Mouse (Mus musculus) intestine, embryonic 16.5 days (tissue): ENCODE measurements at regions not wholly inside any gene's neighbourhood (a gene's known extent, or its start where the extent isn't known, plus 50 kb on each side); places are given as distances from the start of the nearest gene placed in this dataset.

Experiments used
- ATAC-seq: fragments of 200-750 bp; cut with Nextera tagmentation; 2 replicates; pipeline ENCODE4 v1.8.0; 2017; ENCODE audit warnings: moderate TSS enrichment, moderate library complexity
- H3K27ac ChIP-seq: fragments of 300-500 bp; sonication (generic); 2 replicates; pipeline ENCODE4 v1.5.1; 2014; ENCODE audit warnings: mild to moderate bottlenecking, low read length
- H3K27me3 ChIP-seq: fragments of 300-500 bp; sonication (generic); replicated peaks from 2 replicates; pipeline ENCODE4 v1.6.1; 2014; ENCODE audit warnings: low read length, control low read depth, mixed read lengths; ENCODE audit not compliant: control insufficient read depth, insufficient read depth
- H3K36me3 ChIP-seq: fragments of 300-500 bp; sonication (generic); 2 replicates; pipeline ENCODE4 v1.6.1; 2014; ENCODE audit warnings: low read length, control low read depth; ENCODE audit not compliant: control insufficient read depth, insufficient read depth
- H3K4me1 ChIP-seq: fragments of 300-500 bp; sonication (generic); 2 replicates; pipeline ENCODE4 v1.6.1; 2014; ENCODE audit warnings: low read length, control low read depth, mixed read lengths; ENCODE audit not compliant: control insufficient read depth, insufficient read depth
- H3K4me2 ChIP-seq: fragments of 300-500 bp; sonication (generic); 2 replicates; pipeline ENCODE4 v1.6.1; 2014; ENCODE audit warnings: low read depth, low read length, control low read depth
- H3K4me3 ChIP-seq: fragments of 300-500 bp; sonication (generic); 2 replicates; pipeline ENCODE4 v1.5.1; 2014; ENCODE audit warnings: mild to moderate bottlenecking, low read length
- H3K9ac ChIP-seq: fragments of 300-500 bp; sonication (generic); 2 replicates; pipeline ENCODE4 v1.6.1; 2014; ENCODE audit warnings: low read depth, low read length
- H3K9me3 ChIP-seq: fragments of 300-500 bp; sonication (generic); 2 replicates; pipeline ENCODE4 v1.6.1; 2016; ENCODE audit warnings: low read length, control low read depth; ENCODE audit not compliant: control insufficient read depth
- WGBS: fragments of 180-500 bp; shearing (Covaris S2); extraction: QIAGEN DNeasy Blood & Tissue Kit; methylation state at CpG from one replicate; pipeline ENCODE4 v1.1.7; 2014; 5-methylcytosine and 5-hydroxymethylcytosine counted together

DNA sequence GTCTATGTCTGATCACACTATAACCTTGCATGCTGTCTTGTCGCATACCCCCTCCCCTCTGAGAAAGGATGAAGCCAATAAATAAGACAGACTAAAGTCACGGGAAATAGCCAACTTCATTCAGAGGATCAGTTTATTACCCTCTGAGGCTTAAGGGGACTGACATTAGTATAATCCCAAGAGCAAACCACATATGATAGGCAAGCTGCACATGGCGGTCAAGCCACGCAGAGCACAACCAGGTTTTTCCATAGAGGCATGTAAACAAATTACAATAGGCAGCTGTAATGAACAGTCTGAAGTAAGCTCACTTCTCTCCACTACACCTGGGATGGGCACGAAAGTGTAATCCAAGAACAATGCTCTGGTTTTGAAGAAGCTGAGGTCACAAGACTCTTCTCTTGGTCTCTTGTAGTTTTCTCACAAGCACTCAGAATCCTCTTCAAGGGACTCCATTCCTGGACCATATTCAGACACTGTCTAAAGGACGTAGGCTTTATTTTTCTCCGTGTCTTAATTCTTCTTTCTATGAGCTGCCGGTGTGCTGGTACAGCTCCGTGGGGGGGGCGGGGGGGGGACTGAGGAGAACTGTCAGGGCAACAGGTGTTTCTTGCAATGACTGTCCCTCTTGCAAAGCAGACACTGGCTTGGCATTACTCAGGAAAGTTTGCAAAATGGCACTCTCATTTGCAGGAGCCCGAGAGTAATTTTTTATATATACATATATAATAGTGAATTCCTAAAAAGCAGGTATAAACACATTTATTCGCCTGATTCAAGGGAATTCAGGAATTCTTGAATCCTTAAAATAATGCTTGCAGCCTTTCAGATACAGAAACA is 118.4 kb upstream of the Itga4 start:
- Histone ChIP-seq H3K9me3 (no peaks in the 10 kb centered on the region), H3K36me3 (no peaks in the 10 kb centered on the region), H3K4me2 (no peak overlapping the region), H3K27me3 (no peaks in the 10 kb centered on the region), H3K9ac (no peak overlapping the region), H3K27ac (no peak overlapping the region), H3K4me3 (no peak overlapping the region), H3K4me1 (no peaks in the 10 kb centered on the region)
- 76% methylated on average over 12 of the region's 12 CpGs for WGBS
- ATAC-seq: no peak

- Histone ChIP-seq H3K4me2 (no peak overlapping the region), H3K9me3 (no peaks in the 10 kb centered on the region), H3K27me3 (no peaks in the 10 kb centered on the region), H3K4me1 (no peaks in the 10 kb centered on the region), H3K9ac (no peak overlapping the region), H3K36me3 (no peaks in the 10 kb centered on the region), H3K27ac (no peak overlapping the region), H3K4me3 (no peak overlapping the region)
- ATAC-seq: no peak
- WGBS: 33% methylated on average over 6 of the region's 6 CpGs
Measured at GRCm38 (mm10) chr2:79137694-79138171, 117.5 kb upstream of the Itga4 start.

DNA sequence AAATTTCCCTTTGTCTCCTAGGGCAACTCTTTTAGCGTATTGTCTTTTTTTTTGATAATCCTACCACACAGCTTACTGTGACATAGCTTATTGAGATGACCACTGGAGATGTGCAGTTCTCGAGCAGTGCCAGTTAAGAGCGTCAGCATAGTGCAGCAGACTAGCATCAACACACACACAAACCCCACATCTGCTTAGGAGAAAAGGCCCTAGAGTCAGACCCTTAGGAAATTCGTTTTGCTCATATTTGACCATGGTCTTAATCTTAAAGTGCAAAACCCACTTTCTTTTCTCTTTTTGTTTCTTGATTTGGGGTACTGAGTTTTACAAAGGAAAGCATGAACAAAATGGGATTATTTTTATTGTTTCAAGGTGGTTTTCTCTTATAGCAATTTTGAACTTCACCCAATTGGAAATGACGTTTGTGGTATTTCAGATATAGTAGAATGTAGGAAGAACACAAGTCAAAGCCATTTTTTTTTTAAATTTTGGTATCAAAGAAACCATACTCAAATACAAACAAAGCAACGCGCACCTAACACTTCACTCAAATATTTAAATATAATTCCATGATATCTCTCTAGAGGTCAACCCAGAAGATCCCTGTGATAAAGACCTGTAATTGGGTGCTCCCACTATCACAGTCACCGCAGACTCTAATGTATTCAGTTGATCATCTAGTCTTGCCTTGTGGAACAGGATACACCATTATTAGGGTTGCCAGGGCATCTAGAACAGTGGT is 116.7 kb upstream of the Itga4 start:
- no peaks in the 10 kb centered on the region for H3K36me3 ChIP-seq
- no peaks in the 10 kb centered on the region for H3K27me3 ChIP-seq
- H3K4me3 ChIP-seq: no peak overlapping the region
- no peaks in the 10 kb centered on the region for H3K9me3 ChIP-seq
- no peak overlapping the region for H3K9ac ChIP-seq
- ATAC-seq: no peak
- H3K27ac ChIP-seq: no peak overlapping the region
- H3K4me1 ChIP-seq: no peaks in the 10 kb centered on the region
- no peak overlapping the region for H3K4me2 ChIP-seq
- WGBS: 82% methylated on average over 8 of the region's 8 CpGs

GRCm38 (mm10) chr2:79141961-79142360 is 113.3 kb upstream of the Itga4 start:
- Histone ChIP-seq H3K27me3 (no peaks in the 10 kb centered on the region), H3K4me1 (no peaks in the 10 kb centered on the region), H3K4me3 (no peak overlapping the region), H3K9me3 (no peaks in the 10 kb centered on the region), H3K9ac (no peak overlapping the region), H3K4me2 (no peak overlapping the region), H3K27ac (no peak overlapping the region), H3K36me3 (no peaks in the 10 kb centered on the region)
- peak; percentile 33; the same call in 1 of the 2 replicates for ATAC-seq
- WGBS: 34% methylated on average over 7 of the region's 7 CpGs

DNA sequence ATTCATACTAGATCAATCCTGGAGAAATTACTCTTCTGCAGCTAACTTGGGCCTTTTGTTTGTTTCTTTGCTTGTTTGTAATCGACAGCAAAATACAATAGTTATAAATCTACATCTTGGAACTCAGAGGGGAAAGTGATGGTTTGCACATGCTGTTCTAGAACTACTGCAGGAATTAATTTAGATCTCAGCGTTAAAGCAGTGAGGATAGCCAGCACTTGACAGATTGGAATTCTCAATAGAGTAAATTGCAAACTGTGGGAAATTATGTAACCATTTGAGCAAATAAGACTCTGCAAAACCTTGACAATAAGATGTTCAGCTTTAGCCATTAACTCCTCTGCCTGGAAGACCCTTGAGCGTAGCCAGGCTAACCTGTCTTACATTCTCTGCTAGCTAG is 112.0 kb upstream of the Itga4 start:
- Histone ChIP-seq H3K4me2 (no peak overlapping the region), H3K27me3 (no peaks in the 10 kb centered on the region), H3K27ac (no peak overlapping the region), H3K4me3 (no peak overlapping the region), H3K36me3 (no peaks in the 10 kb centered on the region), H3K9me3 (no peaks in the 10 kb centered on the region), H3K9ac (no peak overlapping the region), H3K4me1 (no peaks in the 10 kb centered on the region)
- no peak for ATAC-seq
- 70% methylated on average over 3 of the region's 3 CpGs for WGBS

DNA sequence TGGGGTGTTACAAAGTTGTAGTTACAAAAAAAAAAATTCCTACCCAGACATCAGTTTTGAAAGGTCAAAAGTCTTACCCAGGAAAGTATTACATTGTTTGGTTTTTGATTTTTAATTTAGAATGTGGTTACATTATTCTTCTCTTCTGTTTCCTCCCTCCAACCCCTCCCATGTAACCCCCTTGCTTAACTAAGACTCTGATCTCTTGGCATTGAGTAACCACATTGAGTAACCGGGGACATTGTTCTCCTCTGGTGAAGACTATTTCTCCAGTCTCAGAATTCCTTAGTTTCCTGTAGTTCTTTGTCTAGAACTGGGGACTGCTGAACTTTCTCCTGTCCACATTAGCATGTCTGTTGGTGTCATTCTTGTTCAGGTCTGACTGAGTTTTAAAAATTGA is 109.3 kb upstream of the Itga4 start:
- no peak for ATAC-seq
- 81% methylated on average over 1 of the region's 1 CpGs for WGBS
- Histone ChIP-seq H3K4me1 (0 out of 2 replicates have a peak, but pooled peaks cover 5% of the 10 kb centered on the region), H3K4me2 (no peak overlapping the region), H3K4me3 (no peak overlapping the region), H3K9me3 (no peaks in the 10 kb centered on the region), H3K9ac (no peak overlapping the region), H3K27ac (no peak overlapping the region), H3K27me3 (no peaks in the 10 kb centered on the region), H3K36me3 (no peaks in the 10 kb centered on the region)

DNA sequence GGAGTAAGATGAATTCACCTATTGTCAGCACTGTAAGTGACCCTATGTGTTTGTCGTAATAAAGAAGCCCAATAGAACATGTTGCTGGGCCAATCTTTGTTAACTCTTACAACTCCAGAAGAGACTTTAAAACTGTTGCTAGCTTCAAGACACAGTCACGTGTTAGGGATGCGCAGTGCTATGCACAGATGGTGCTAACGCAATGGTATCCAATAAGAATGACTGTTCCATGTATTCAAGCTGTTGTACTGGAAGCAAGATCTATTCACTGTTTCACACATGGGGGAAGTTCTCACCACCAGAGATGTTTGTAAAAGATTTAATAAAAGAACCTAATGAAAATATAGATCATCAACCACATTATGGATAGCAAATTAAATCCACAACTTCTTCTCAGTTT is 108.7 kb upstream of the Itga4 start:
- H3K4me3 ChIP-seq: no peak overlapping the region
- H3K27ac ChIP-seq: no peak overlapping the region
- no peak for ATAC-seq
- no peak overlapping the region for H3K4me2 ChIP-seq
- H3K27me3 ChIP-seq: no peaks in the 10 kb centered on the region
- no peak overlapping the region for H3K9ac ChIP-seq
- no peaks in the 10 kb centered on the region for H3K9me3 ChIP-seq
- 92% methylated on average over 4 of the region's 4 CpGs for WGBS
- 0 out of 2 replicates have a peak, but pooled peaks cover 5% of the 10 kb centered on the region for H3K4me1 ChIP-seq
- no peaks in the 10 kb centered on the region for H3K36me3 ChIP-seq

GRCm38 (mm10) chr2:79149012-79149698 is 106.1 kb upstream of the Itga4 start:
- Histone ChIP-seq H3K27me3 (no peaks in the 10 kb centered on the region), H3K36me3 (no peaks in the 10 kb centered on the region), H3K4me3 (no peak overlapping the region), H3K4me2 (no peak overlapping the region), H3K27ac (no peak overlapping the region), H3K9ac (no peak overlapping the region), H3K9me3 (no peaks in the 10 kb centered on the region), H3K4me1 (0 out of 2 replicates have a peak, but pooled peaks cover 5% of the 10 kb centered on the region)
- ATAC-seq: no peak
- 62% methylated on average over 3 of the region's 3 CpGs for WGBS

- no peak for ATAC-seq
- Histone ChIP-seq H3K4me2 (no peak overlapping the region), H3K9ac (no peak overlapping the region), H3K9me3 (no peaks in the 10 kb centered on the region), H3K36me3 (no peaks in the 10 kb centered on the region), H3K4me3 (no peak overlapping the region), H3K4me1 (0 out of 2 replicates have a peak, but pooled peaks cover 5% of the 10 kb centered on the region), H3K27me3 (no peaks in the 10 kb centered on the region), H3K27ac (no peak overlapping the region)
- 84% methylated on average over 4 of the region's 4 CpGs for WGBS
Measured at GRCm38 (mm10) chr2:79151610-79152009, 103.6 kb upstream of the Itga4 start.
